Mouse (Mus musculus) spleen, adult 2 months (tissue): ENCODE measurements around the gene Lrp4.

Source experiments
- CTCF ChIP-seq: fragments of 200-500 bp; IDR thresholded peaks from 2 replicates; pipeline ENCODE4 v1.5.1; 2011; ENCODE audit warnings: mild to moderate bottlenecking, inconsistent platforms; ENCODE audit not compliant: insufficient read depth, insufficient read length, insufficient replicate concordance; ENCODE audit errors: extremely low read depth
- POLR2A ChIP-seq: fragments of 200-500 bp; IDR thresholded peaks from 2 replicates; pipeline ENCODE4 v1.6.1; 2011; ENCODE audit warnings: low read depth, low read length, inconsistent platforms

DNA sequence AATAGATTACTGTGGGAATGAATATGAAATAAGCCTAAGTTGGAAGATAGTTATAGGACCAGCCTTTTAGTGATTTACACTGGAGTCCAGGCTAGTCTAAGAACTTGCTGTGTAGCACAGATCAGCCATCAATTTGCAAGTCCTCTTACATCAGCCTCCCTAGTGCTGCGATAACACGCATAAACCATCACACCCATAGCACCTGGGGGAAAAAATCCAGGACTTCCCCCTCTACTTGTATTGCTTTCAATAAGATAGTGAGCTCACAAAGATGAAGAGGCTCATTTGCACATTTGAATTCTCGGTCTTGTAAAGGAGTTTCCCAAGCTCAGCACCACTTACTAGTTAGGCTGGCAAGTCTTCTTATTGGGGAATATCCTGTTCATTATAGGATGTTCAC, 2.9 kb upstream of the Lrp4 start:
- no peak for TF ChIP-seq CTCF
- no peak for TF ChIP-seq POLR2A
